Mouse (Mus musculus): ENCODE measurements at regions not wholly inside any gene's neighbourhood (a gene's known extent, or its start where the extent isn't known, plus 50 kb on each side); places are given as distances from the start of the nearest gene placed in this dataset.

GRCm38 (mm10) chr4:7112159-7112558 lies 1126.7 kb downstream of the Car8 start:
- in situ Hi-C loops (cut with MboI) = no loop called here

- in situ Hi-C loops (cut with MboI) = no loop called here
Observed at GRCm38 (mm10) chr4:7092957-7093356, 1145.9 kb downstream of the Car8 start.

DNA sequence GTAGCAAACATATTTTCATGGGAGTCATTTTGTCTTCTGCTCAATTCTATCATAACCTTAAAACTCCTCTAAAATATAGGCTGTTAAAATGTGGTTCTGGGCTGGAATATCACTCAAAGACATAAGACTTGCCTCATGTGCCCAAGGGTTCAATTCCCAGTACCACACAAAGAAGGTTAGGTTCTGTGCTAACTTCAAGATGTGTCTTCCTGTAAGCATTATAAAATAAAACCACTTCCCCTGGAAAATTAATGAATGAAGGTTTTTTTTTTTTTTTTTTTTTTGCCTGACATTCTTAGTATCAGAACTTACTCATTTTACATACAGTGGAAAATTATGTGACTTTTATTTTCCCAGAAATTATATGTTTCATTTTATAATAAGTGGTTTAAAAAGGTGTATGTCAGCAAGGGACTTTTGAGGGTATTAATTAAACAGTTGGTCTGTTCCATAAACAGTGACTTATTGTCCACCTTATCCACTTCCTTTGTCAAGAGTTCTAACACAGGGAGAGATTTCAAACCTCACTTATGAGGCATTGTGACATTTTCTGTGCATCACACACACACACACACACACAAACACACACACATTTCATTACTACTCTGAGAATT lies 1147.5 kb downstream of the Car8 start:
- in situ Hi-C loops (cut with MboI) = no loop called here

All from mature B cell (primary cell).